Mouse (Mus musculus): ENCODE results near the gene Sh3tc1. TPM values are rescaled to one million over a fixed set of nuclear protein-coding genes. Genes with fewer than 3 reads are reported as not detected.
A peak's percentile ranks its signal among the peaks of the same experiment; 100 is the strongest.

Gene Sh3tc1
- 1.2 and 1.4 TPM in 2 replicates for polyA plus RNA-seq (2012; rRNA removed)

DNA sequence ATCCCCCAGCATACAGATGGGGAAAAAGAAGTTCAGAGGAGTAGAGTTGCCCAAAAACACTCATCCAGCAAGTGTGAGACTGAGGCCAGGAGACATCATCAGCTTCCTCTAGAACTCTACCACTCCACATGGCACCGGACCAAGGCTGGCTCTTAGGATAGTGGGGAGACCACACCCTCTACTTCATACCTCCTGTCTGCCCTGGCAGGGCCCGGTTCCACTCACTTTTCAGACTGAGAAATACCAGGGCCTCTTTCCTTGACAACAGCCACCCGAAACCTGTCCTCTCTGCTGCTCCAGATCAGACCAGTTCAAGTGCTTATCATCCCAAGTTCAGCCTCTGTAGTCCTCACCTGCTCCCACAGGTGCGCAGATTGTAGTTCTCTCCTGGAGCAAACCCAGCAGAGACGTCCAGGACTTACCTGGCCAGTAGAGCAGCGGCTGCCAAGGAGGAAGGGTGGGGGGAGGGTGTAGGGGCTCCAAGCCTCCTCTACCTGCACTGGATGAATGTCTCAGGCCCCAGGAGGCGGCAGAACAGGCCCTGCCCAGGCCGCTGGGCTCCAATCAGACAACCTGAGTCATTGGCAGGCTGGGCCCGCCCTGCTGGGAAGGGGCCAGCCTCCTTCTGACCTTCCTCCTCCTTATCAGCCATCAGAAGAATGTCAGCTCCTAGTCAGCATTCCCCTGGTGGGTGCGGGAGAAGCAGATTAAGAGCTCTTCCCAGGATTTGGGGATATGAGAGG is at the start of gene Sh3tc1:
TSS of gene Sh3tc1 (minus strand) at position 452 of the 743 bp plus-strand sequence.
- Histone ChIP-seq H3K4me1 (ENCODE audit: control insufficient read depth, insufficient read depth, low read length) (peaks cover 5% of the 10 kb centered on the region; the same call in 1 of the 2 replicates), H3K27ac (ENCODE audit: insufficient read depth, low read length) (no peak within 1 kb of the TSS), H3K4me3 (ENCODE audit: insufficient read depth, low read length) (no peak within 1 kb of the TSS)
- TF ChIP-seq CTCF (IDR thresholded peaks at IDR 0.05; ENCODE audit: extremely low read depth, insufficient read depth, low read length) (no peak), POLR2A (IDR thresholded peaks at IDR 0.05; ENCODE audit: extremely low read depth, insufficient read depth, low read length) (no peak)

DNA sequence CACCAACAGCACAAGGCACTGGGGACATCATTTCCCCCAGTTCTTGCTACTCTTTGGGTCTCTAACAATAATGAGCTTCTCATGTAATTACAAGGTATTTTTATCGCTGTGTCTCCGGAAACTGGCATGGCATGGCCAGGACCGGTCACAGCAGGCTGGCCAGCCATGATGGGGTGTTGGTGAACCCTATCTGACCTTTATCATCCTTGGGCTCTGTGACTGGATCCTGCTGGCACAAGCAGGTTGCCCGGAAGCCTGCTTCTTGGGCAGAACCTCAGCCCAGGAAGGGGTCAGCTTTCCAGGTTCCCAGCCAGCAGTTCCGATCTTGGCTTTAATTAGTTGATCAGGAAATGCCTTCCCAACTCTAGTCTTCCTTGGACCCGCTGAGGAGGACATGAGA is 48.9 kb upstream of the Sh3tc1 start:
- Histone ChIP-seq H3K27ac (ENCODE audit: insufficient read depth, low read length) (peak overlapping the region; percentile 63), H3K4me1 (ENCODE audit: control insufficient read depth, insufficient read depth, low read length) (peaks cover 22% of the 10 kb centered on the region), H3K4me3 (ENCODE audit: insufficient read depth, low read length) (no peak overlapping the region)
- TF ChIP-seq CTCF (IDR thresholded peaks at IDR 0.05; ENCODE audit: extremely low read depth, insufficient read depth, low read length) (no peak), POLR2A (IDR thresholded peaks at IDR 0.05; ENCODE audit: extremely low read depth, insufficient read depth, low read length) (no peak)

DNA sequence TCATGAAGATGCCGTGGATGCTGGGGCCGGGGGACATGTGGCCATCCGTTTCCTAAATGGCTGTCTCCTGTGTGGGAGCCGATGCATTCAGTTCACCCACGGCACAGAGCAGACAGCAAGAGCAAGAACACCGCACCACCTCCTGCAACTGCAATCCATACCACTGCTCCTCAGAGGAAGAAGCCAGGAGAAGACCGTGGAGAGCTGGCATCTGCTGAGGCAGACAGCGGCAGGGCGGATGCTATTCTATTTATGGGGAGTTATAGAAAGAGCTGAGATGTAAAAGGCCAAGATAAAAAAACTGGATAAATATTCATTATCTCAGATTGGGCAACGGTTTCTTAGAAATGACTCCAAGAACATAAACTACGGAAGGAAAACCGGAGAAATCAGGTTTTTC is 48.1 kb upstream of the Sh3tc1 start:
- Histone ChIP-seq H3K4me3 (ENCODE audit: insufficient read depth, low read length) (no peak overlapping the region), H3K27ac (ENCODE audit: insufficient read depth, low read length) (peak overlapping the region; percentile 76), H3K4me1 (ENCODE audit: control insufficient read depth, insufficient read depth, low read length) (peaks cover 22% of the 10 kb centered on the region)
- TF ChIP-seq CTCF (IDR thresholded peaks at IDR 0.05; ENCODE audit: extremely low read depth, insufficient read depth, low read length), result no peak
- TF ChIP-seq POLR2A (IDR thresholded peaks at IDR 0.05; ENCODE audit: extremely low read depth, insufficient read depth, low read length), result no peak

DNA sequence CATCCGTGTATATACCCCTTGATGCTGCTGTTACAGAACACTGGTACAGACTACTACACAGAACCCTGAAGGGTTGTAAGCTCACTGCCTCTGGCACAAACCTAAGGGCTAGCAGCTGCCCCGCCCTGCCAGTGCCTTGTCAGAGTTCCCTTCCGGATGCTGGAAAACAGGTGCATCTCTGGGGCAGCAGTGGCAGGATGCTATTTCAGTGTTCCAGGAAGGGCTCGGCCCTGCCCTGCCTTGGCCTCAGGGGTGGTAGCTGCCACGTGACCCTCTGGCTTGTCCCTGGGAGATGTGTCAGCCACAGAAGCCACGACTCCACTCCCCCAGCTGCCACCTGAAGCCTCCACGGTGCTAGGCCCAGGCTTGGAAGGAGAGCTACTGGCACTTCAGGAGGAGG is 46.1 kb upstream of the Sh3tc1 start:
- no peak overlapping the region for H3K27ac ChIP-seq (ENCODE audit: insufficient read depth, low read length)

DNA sequence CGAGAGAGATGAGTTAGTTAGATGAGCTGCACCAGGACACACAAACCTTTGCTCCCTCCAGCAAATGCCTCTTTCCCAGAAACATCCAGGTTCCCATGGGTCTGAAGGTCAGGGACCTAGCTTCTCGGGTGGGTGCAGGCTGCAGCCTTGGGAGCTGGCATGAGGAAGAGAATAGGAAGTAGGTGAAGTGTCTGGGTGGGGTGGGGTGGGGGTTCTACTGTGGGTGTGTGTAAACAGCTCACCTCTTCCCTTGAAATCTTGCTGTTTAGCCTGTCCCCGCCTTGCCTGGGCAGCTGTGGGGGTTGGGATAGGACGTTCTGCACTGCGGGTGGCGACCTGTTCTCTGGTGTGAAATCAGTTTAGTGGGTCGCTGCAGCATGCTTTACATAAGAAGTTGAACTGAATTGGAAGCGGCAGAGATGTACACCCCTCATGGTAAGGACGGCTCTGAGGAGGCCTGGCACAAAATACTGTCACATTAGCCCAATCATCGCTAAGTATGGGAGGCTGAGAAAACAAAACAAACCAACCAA is 42.9 kb upstream of the Sh3tc1 start:
- TF ChIP-seq POLR2A (IDR thresholded peaks at IDR 0.05; ENCODE audit: extremely low read depth, insufficient read depth, low read length) (no peak), CTCF (IDR thresholded peaks at IDR 0.05; ENCODE audit: extremely low read depth, insufficient read depth, low read length) (no peak)
- H3K27ac ChIP-seq (ENCODE audit: insufficient read depth, low read length), result no peak overlapping the region
- H3K4me3 ChIP-seq (ENCODE audit: insufficient read depth, low read length), result no peak overlapping the region
- peaks cover 16% of the 10 kb centered on the region for H3K4me1 ChIP-seq (ENCODE audit: control insufficient read depth, insufficient read depth, low read length)

More for the DNA sequence above, 46.1 kb upstream of the Sh3tc1 start:
- TF ChIP-seq CTCF (IDR thresholded peaks at IDR 0.05; ENCODE audit: extremely low read depth, insufficient read depth, low read length), result no peak
- no peak for TF ChIP-seq POLR2A (IDR thresholded peaks at IDR 0.05; ENCODE audit: extremely low read depth, insufficient read depth, low read length)
- Histone ChIP-seq H3K4me3 (ENCODE audit: insufficient read depth, low read length) (no peak overlapping the region), H3K4me1 (ENCODE audit: control insufficient read depth, insufficient read depth, low read length) (peaks cover 22% of the 10 kb centered on the region)

- Histone ChIP-seq H3K4me3 (ENCODE audit: insufficient read depth, low read length) (no peak overlapping the region), H3K27ac (ENCODE audit: insufficient read depth, low read length) (no peak overlapping the region), H3K4me1 (ENCODE audit: control insufficient read depth, insufficient read depth, low read length) (peaks cover 7% of the 10 kb centered on the region)
- TF ChIP-seq POLR2A (IDR thresholded peaks at IDR 0.05; ENCODE audit: extremely low read depth, insufficient read depth, low read length) (no peak), CTCF (IDR thresholded peaks at IDR 0.05; ENCODE audit: extremely low read depth, insufficient read depth, low read length) (no peak)
Measured at GRCm38 (mm10) chr5:35781116-35781515, 41.3 kb upstream of the Sh3tc1 start.

DNA sequence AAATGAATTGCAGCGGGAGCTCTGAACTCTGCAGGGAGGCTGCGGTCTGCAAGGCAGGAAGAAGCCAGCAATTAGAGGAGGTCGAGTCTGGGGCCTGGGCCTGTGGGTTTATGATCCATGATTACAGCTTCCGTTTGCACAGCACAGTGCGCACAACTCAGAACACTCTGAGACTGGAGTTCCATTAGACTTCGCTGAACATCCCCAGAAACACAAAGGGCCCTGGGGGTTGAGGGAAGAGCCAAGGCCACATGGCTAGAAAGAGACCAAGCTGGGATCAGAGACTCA is 34.3 kb upstream of the Sh3tc1 start:
- TF ChIP-seq CTCF (IDR thresholded peaks at IDR 0.05; ENCODE audit: extremely low read depth, insufficient read depth, low read length), result no peak
- TF ChIP-seq POLR2A (IDR thresholded peaks at IDR 0.05; ENCODE audit: extremely low read depth, insufficient read depth, low read length), result no peak
- Histone ChIP-seq H3K4me1 (ENCODE audit: control insufficient read depth, insufficient read depth, low read length) (peaks cover 3% of the 10 kb centered on the region), H3K27ac (ENCODE audit: insufficient read depth, low read length) (no peak overlapping the region), H3K4me3 (ENCODE audit: insufficient read depth, low read length) (no peak overlapping the region)

GRCm38 (mm10) chr5:35773274-35774136 is 33.7 kb upstream of the Sh3tc1 start:
- TF ChIP-seq CTCF (IDR thresholded peaks at IDR 0.05; ENCODE audit: extremely low read depth, insufficient read depth, low read length), result no peak
- no peak for TF ChIP-seq POLR2A (IDR thresholded peaks at IDR 0.05; ENCODE audit: extremely low read depth, insufficient read depth, low read length)
- peaks cover 3% of the 10 kb centered on the region for H3K4me1 ChIP-seq (ENCODE audit: control insufficient read depth, insufficient read depth, low read length)
- H3K27ac ChIP-seq (ENCODE audit: insufficient read depth, low read length), result no peak overlapping the region
- H3K4me3 ChIP-seq (ENCODE audit: insufficient read depth, low read length), result no peak overlapping the region

- Histone ChIP-seq H3K27ac (ENCODE audit: insufficient read depth, low read length) (no peak overlapping the region), H3K4me3 (ENCODE audit: insufficient read depth, low read length) (no peak overlapping the region), H3K4me1 (ENCODE audit: control insufficient read depth, insufficient read depth, low read length) (peaks cover 3% of the 10 kb centered on the region)
- no peak for TF ChIP-seq POLR2A (IDR thresholded peaks at IDR 0.05; ENCODE audit: extremely low read depth, insufficient read depth, low read length)
- TF ChIP-seq CTCF (IDR thresholded peaks at IDR 0.05; ENCODE audit: extremely low read depth, insufficient read depth, low read length), result no peak
Measured at GRCm38 (mm10) chr5:35770891-35771663, 31.3 kb upstream of the Sh3tc1 start.
